Mouse (Mus musculus) bone marrow, adult 2 months (tissue): ENCODE data around the gene Ogdh.
A peak's percentile ranks its signal among the peaks of the same experiment; 100 is the strongest.

Experiments used
- CTCF ChIP-seq: fragments of 200-500 bp; IDR thresholded peaks from 2 replicates; pipeline ENCODE4 v1.5.1; 2011; ENCODE audit warnings: low read length, control low read depth; ENCODE audit not compliant: control insufficient read depth, insufficient read depth
- POLR2A ChIP-seq: fragments of 200-500 bp; IDR thresholded peaks from 2 replicates; pipeline ENCODE4 v1.6.1; 2011; ENCODE audit warnings: low read depth, mild to moderate bottlenecking, control low read depth, low read length, borderline replicate concordance; ENCODE audit not compliant: control insufficient read depth

DNA sequence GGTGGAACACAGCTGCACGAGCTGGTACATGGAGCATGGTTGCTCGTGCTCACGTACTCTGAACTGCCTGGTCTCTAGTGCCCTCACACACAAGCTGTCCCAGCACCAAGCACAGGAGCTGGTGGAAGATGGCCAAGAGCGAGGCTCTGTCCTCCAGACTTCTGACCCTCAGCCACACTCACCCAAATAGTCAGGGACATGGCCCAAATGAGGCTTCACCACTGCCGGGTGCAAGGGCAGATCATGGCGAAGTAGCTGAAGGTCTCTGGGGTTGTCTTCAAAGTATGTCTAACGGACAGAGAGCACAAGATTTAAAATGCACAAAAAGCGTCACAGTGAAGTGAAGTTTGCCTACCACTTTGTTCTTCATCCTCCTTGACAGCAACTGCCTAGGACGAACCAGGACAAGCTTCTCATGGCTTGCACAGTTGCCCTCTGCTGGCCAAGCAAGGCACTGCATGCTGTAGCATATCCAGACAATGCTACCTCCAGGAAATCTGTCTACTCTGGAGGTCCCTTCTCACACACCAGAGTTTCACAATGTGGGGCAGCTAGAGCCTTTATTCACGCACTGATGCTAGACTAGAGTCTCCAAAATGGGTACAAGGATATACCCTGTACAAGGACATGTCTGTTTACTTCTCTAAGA lies 29.9 kb upstream of the Ogdh start:
- TF ChIP-seq CTCF (peak; percentile 96), POLR2A (no peak)
